Mouse (Mus musculus): Measurements from ENCODE around the gene Maats1. TPM values are rescaled to one million over a fixed set of nuclear protein-coding genes. Genes with fewer than 3 reads are reported as not detected.
A peak's percentile ranks its signal among the peaks of the same experiment; 100 is the strongest.

Maats1 gene
- polyA plus RNA-seq, 1 experiment from 2014 or later = 0.04 TPM

- H3K4me2 ChIP-seq (ENCODE audit: low read depth, low read length) = no peak overlapping the region
- no peaks in the 10 kb centered on the region for H3K27me3 ChIP-seq (ENCODE audit: insufficient read depth, low read length)
- ATAC-seq (no peak), DNase-seq (no peak)
- no peaks in the 10 kb centered on the region for H3K9me3 ChIP-seq (ENCODE audit: low read length)
- H3K4me3 ChIP-seq (ENCODE audit: low read depth, low read length) = no peak overlapping the region
- peaks cover 6% of the 10 kb centered on the region; the same call in 1 of the 2 replicates for H3K4me1 ChIP-seq (ENCODE audit: insufficient read depth)
- H3K27ac ChIP-seq (ENCODE audit: low read depth) = no peak overlapping the region
- H3K36me3 ChIP-seq (replicated peaks; ENCODE audit: insufficient read depth, low read length) = no peaks in the 10 kb centered on the region
- 77% methylated on average over 6 of the region's 6 CpGs for WGBS (ENCODE audit: insufficient replicate concordance)
- no peak for TF ChIP-seq EP300 (IDR thresholded peaks at IDR 0.05; ENCODE audit: low read depth)
- no peak overlapping the region for H3K9ac ChIP-seq (replicated peaks)
Observed at GRCm38 (mm10) chr16:38298410-38298809, 43.5 kb downstream of the Maats1 start.

DNA sequence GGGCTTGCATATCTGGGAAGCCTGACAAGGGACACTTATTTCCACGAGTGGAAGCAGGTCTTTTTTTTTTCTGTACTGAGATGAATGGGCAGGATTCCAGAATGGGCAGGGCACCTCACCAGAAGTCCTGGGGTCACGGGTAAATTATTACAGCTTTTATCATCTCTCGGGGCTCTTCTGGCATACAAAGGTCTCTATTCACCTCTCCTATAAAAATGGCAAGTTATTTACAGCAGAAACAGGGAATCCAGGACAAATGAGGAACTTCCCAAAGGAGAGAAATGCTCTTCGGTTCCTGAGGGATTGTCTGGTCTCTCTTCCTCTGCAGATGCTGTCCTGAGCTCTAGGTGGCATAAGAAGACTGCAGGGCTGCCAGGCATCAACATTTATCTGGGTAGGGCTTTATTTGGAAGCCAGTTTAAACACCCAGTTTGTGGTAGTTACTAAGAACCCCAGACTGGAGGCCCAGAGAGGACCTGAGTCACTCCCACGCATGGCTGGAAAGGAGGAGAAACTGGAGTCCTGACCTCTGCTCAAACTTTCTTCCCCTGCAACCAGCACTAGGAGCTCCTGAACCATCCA lies 46.5 kb downstream of the Maats1 start:
- peak overlapping the region; percentile 83 for H3K27ac ChIP-seq (ENCODE audit: low read depth)
- DNase-seq (no peak), ATAC-seq (no peak)
- WGBS (ENCODE audit: insufficient replicate concordance) = 38% methylated on average over 5 of the region's 5 CpGs
- H3K4me3 ChIP-seq (ENCODE audit: low read depth, low read length) = no peak overlapping the region
- peak overlapping the region; percentile 42 for H3K4me2 ChIP-seq (ENCODE audit: low read depth, low read length)
- no peaks in the 10 kb centered on the region for H3K27me3 ChIP-seq (ENCODE audit: insufficient read depth, low read length)
- no peaks in the 10 kb centered on the region for H3K36me3 ChIP-seq (replicated peaks; ENCODE audit: insufficient read depth, low read length)
- no peaks in the 10 kb centered on the region for H3K9me3 ChIP-seq (ENCODE audit: low read length)
- peak overlapping the region; percentile 38 for H3K9ac ChIP-seq (replicated peaks)
- H3K4me1 ChIP-seq (ENCODE audit: insufficient read depth) = peaks cover 6% of the 10 kb centered on the region; the same call in 1 of the 2 replicates
- peak; percentile 67 for TF ChIP-seq CTCF (IDR thresholded peaks at IDR 0.05; ENCODE audit: low read depth)
- no peak for TF ChIP-seq EP300 (IDR thresholded peaks at IDR 0.05; ENCODE audit: low read depth)

GRCm38 (mm10) chr16:38294685-38295348 lies 47.1 kb downstream of the Maats1 start, which contains the start of gene Nr1i2:
Nr1i2 (minus strand) TSS chr16:38294824.
- ATAC-seq (peak; percentile 90), DNase-seq (peak; percentile 55)
- Histone ChIP-seq H3K27ac (ENCODE audit: low read depth) (peak within 1 kb of the TSS; percentile 83), H3K9ac (replicated peaks) (peak within 1 kb of the TSS; percentile 75), H3K4me1 (ENCODE audit: insufficient read depth) (peaks cover 8% of the 10 kb centered on the region; the same call in 1 of the 2 replicates), H3K4me3 (ENCODE audit: low read depth, low read length) (peak within 1 kb of the TSS; percentile 49), H3K9me3 (ENCODE audit: low read length) (no peaks in the 10 kb centered on the region), H3K4me2 (ENCODE audit: low read depth, low read length) (peak within 1 kb of the TSS; percentile 60), H3K27me3 (ENCODE audit: insufficient read depth, low read length) (no peaks in the 10 kb centered on the region), H3K36me3 (replicated peaks; ENCODE audit: insufficient read depth, low read length) (no peaks in the 10 kb centered on the region)
- WGBS (ENCODE audit: insufficient replicate concordance) = 47% methylated on average over 7 of the region's 7 CpGs
- peak; percentile 39; the same call in 1 of the 2 replicates for TF ChIP-seq EP300 (IDR thresholded peaks at IDR 0.05; ENCODE audit: low read depth)
- TF ChIP-seq CTCF (IDR thresholded peaks at IDR 0.05; ENCODE audit: low read depth) = no peak

GRCm38 (mm10) chr16:38290151-38290550 lies 51.8 kb downstream of the Maats1 start:
- TF ChIP-seq CTCF (IDR thresholded peaks at IDR 0.05; ENCODE audit: low read depth) = no peak
- TF ChIP-seq EP300 (IDR thresholded peaks at IDR 0.05; ENCODE audit: low read depth) = no peak
- no peaks in the 10 kb centered on the region for H3K36me3 ChIP-seq (replicated peaks; ENCODE audit: insufficient read depth, low read length)
- peaks cover 16% of the 10 kb centered on the region for H3K4me1 ChIP-seq (ENCODE audit: insufficient read depth)
- no peak overlapping the region for H3K27ac ChIP-seq (ENCODE audit: low read depth)
- H3K9me3 ChIP-seq (ENCODE audit: low read length) = no peaks in the 10 kb centered on the region
- WGBS (ENCODE audit: insufficient replicate concordance) = 54% methylated on average over 2 of the region's 2 CpGs
- no peak overlapping the region for H3K9ac ChIP-seq (replicated peaks)
- no peaks in the 10 kb centered on the region for H3K27me3 ChIP-seq (ENCODE audit: insufficient read depth, low read length)
- H3K4me3 ChIP-seq (ENCODE audit: low read depth, low read length) = no peak overlapping the region
- ATAC-seq = no peak
- DNase-seq = no peak
- H3K4me2 ChIP-seq (ENCODE audit: low read depth, low read length) = no peak overlapping the region

DNA sequence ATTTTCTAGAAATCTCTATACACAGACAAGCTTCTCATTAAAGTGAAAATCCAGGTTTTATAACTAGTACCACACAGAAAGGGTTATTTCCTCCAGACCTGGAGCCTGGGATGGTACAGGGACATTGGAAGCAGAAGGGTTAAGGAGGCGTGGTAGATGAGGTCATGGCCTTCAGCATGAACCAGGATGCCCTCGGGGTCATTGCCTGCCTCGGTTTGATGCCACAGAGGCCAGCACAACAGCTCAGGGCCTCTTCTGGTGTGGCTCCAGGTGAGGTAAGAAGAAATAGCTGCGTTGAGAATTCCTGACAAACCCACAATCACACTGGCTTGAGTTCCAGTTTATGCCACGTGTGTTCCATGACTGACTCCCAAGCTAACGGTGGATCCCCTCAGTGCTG lies 53.1 kb downstream of the Maats1 start:
- peak overlapping the region; percentile 58 for H3K9ac ChIP-seq (replicated peaks)
- peak overlapping the region; percentile 51 for H3K4me2 ChIP-seq (ENCODE audit: low read depth, low read length)
- peak overlapping the region; percentile 97 for H3K27ac ChIP-seq (ENCODE audit: low read depth)
- H3K4me1 ChIP-seq (ENCODE audit: insufficient read depth) = peaks cover 18% of the 10 kb centered on the region
- H3K4me3 ChIP-seq (ENCODE audit: low read depth, low read length) = no peak overlapping the region
- ATAC-seq = peak; percentile 46
- TF ChIP-seq CTCF (IDR thresholded peaks at IDR 0.05; ENCODE audit: low read depth) (no peak), EP300 (IDR thresholded peaks at IDR 0.05; ENCODE audit: low read depth) (no peak)
- peak; percentile 60 for DNase-seq
- no peaks in the 10 kb centered on the region; the same call in 1 of the 2 replicates for H3K36me3 ChIP-seq (replicated peaks; ENCODE audit: insufficient read depth, low read length)
- no peaks in the 10 kb centered on the region for H3K9me3 ChIP-seq (ENCODE audit: low read length)
- WGBS (ENCODE audit: insufficient replicate concordance) = 28% methylated on average over 6 of the region's 6 CpGs
- H3K27me3 ChIP-seq (ENCODE audit: insufficient read depth, low read length) = no peaks in the 10 kb centered on the region

DNA sequence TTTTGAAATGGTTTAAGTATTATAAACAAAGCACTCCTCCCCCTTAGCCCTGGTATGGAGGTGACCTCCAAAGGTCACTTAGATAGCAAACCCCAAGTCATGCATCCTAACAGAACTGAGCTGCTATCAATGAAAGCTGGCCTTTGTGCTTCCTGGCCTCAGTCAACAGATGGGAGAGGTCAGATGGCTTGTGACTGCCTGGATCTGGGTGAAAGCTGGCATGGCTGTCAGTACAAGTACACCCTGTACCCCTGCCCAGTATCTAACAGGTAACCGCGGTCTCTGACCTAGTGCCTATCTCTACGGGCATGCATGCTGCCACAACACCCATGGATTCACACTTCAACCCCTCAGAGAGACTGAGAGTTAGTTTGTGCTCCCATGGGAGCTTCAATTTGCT lies 54.2 kb downstream of the Maats1 start:
- 47% methylated on average over 3 of the region's 3 CpGs for whole genome bisulfite sequencing (ENCODE audit: insufficient replicate concordance)
- TF ChIP-seq CTCF (IDR thresholded peaks at IDR 0.05; ENCODE audit: low read depth) (no peak), EP300 (IDR thresholded peaks at IDR 0.05; ENCODE audit: low read depth) (peak; percentile 66; the same call in 1 of the 2 replicates)
- Histone ChIP-seq H3K4me3 (ENCODE audit: low read depth, low read length) (no peak overlapping the region), H3K27ac (ENCODE audit: low read depth) (peak overlapping the region; percentile 97), H3K36me3 (replicated peaks; ENCODE audit: insufficient read depth, low read length) (no peaks in the 10 kb centered on the region; the same call in 1 of the 2 replicates), H3K9me3 (ENCODE audit: low read length) (no peaks in the 10 kb centered on the region), H3K9ac (replicated peaks) (peak overlapping the region; percentile 40; the same call in 1 of the 2 replicates), H3K4me2 (ENCODE audit: low read depth, low read length) (peak overlapping the region; percentile 51), H3K4me1 (ENCODE audit: insufficient read depth) (peaks cover 18% of the 10 kb centered on the region), H3K27me3 (ENCODE audit: insufficient read depth, low read length) (no peaks in the 10 kb centered on the region)
- peak; percentile 49 for DNase-seq
- peak; percentile 83 for ATAC-seq

Data from liver, postnatal 0 days (tissue).